Mouse (Mus musculus): ENCODE measurements around the gene Rfk. TPM values are rescaled to one million over a fixed set of nuclear protein-coding genes. Genes with fewer than 3 reads are reported as not detected.

The Rfk gene
- polyA plus RNA-seq, 1 experiment from 2014 or later: 95.0 TPM

DNA sequence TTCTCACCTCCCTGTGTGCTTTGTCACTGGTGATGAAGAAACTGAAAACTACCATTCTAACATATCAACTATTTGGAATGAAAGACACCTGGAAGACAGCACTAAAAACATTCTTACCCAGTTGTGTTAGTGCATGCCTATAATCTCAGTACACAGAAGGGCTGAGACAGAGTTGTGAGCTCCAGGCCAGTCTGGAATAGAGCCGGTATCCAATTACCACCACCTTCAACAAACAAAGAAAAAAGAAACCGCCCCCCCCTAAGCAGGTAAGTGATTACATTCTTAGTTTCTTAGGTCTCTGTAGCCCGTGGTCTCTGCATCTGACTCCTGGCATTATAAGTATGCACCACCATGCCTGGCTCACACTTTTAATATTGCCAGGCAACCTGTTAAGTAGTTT, 977 bp upstream of the Rfk start:
- H3K9me3 ChIP-seq: no peaks in the 10 kb centered on the region
- no peak overlapping the region for H3K4me3 ChIP-seq (replicated peaks)
- 0 out of 2 replicates have a peak overlapping the region, but pooled peaks have one; percentile 59 for H3K4me2 ChIP-seq
- no peak for ATAC-seq (ENCODE audit: low FRiP score)
- 7% methylated on average over 3 of the region's 3 CpGs for WGBS
- no peak overlapping the region for H3K27ac ChIP-seq
- H3K27me3 ChIP-seq: peaks cover 7% of the 10 kb centered on the region; the same call in 1 of the 2 replicates
- 0 out of 2 replicates have a peak, but pooled peaks cover 4% of the 10 kb centered on the region for H3K36me3 ChIP-seq (replicated peaks)
- H3K9ac ChIP-seq: no peak overlapping the region
- H3K4me1 ChIP-seq: peaks cover 8% of the 10 kb centered on the region

DNA sequence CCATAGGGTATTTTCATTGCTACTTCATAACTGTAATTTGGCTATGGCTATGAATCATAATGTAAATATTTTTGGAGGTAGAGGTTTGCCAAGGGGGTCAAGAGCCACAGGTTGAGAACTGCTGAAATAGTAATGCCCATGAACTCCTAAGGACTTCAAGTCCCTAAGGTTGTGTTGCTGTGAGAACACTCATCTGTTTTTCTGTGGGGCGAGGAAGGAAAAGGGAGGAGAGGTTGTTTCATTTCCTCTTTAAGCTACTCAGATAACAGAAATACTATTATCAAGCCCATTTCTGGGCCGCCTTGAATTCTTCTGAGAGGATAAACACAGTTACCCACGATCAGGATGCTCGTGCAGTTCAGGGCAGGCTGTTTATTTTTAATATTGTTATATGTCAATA, 3.0 kb downstream of the Rfk start:
- Histone ChIP-seq H3K4me2 (no peak overlapping the region), H3K9me3 (no peaks in the 10 kb centered on the region), H3K4me1 (peaks cover 8% of the 10 kb centered on the region), H3K4me3 (replicated peaks) (no peak overlapping the region), H3K27me3 (peaks cover 7% of the 10 kb centered on the region; the same call in 1 of the 2 replicates), H3K36me3 (replicated peaks) (peaks cover 32% of the 10 kb centered on the region), H3K27ac (no peak overlapping the region), H3K9ac (no peak overlapping the region)
- no peak for ATAC-seq (ENCODE audit: low FRiP score)
- WGBS: 89% methylated on average over 4 of the region's 4 CpGs

DNA sequence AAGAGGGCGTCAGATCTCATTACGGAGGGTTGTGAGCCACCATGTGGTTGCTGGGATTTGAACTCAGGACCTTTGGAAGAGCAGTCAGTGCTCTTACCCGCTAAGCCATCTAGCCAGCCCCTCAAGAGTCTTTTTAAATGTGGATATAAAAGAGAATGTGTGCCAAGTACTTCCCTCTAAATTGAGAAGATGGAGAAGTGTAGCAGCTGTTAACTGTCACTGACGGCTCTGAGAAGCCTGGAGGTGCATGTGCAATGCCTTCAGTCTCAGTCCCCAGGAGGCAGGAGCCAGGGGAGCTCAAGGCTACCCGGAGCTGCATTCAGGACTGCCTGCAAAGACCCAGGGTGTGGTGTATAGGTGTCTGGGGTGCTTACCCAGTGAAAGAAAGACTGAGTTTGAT, 4.1 kb downstream of the Rfk start:
- Histone ChIP-seq H3K36me3 (replicated peaks) (peaks cover 32% of the 10 kb centered on the region), H3K4me2 (no peak overlapping the region), H3K27me3 (0 out of 2 replicates have a peak, but pooled peaks cover 2% of the 10 kb centered on the region), H3K4me3 (replicated peaks) (no peak overlapping the region), H3K9me3 (no peaks in the 10 kb centered on the region), H3K9ac (no peak overlapping the region), H3K27ac (no peak overlapping the region), H3K4me1 (peaks cover 8% of the 10 kb centered on the region)
- ATAC-seq (ENCODE audit: low FRiP score): no peak
- WGBS: 84% methylated on average over 5 of the region's 5 CpGs

DNA sequence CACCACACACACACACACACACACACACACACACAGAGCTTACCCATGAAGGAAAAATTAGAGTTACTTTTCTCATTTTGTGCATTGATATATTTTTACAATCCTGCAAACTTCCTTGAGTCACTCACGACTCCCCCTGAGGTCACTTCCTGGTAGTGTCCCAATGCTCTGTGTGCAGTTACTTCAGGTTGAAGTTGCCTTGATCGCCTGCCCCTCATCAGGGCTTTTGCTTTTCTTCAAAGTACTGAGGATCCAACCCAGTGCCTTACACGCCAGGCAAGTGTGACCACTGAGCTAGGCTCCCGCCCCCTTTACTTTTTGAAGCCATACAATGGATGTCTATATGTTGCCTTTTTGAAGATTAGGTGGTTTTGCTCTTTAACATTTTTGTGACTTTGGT, 6.1 kb downstream of the Rfk start:
- no peaks in the 10 kb centered on the region for H3K27me3 ChIP-seq
- no peak overlapping the region for H3K4me2 ChIP-seq
- H3K9me3 ChIP-seq: no peaks in the 10 kb centered on the region
- no peak overlapping the region for H3K27ac ChIP-seq
- ATAC-seq (ENCODE audit: low FRiP score): no peak
- peaks cover 32% of the 10 kb centered on the region for H3K36me3 ChIP-seq (replicated peaks)
- H3K9ac ChIP-seq: no peak overlapping the region
- H3K4me1 ChIP-seq: peaks cover 3% of the 10 kb centered on the region; the same call in 1 of the 2 replicates
- WGBS: 87% methylated on average over 4 of the region's 4 CpGs
- no peak overlapping the region for H3K4me3 ChIP-seq (replicated peaks)

DNA sequence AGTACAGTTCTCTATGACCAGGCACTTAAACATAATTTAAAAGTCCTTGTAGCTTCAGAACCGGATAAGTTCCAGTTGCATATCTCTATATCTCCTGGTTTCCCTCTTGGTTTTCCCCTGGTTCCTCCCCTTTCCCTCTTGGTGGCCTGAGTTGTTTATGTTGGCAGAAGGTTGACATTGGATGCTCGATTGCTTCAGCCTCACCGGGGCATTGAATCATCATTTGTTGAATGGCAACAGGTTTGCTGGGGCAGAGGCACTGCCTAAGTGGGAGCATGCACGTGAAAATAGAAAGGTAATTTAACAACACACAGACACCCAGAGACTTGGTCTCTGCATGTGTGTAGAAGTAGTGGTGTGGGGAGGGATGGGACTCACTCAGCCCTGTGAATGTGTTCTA, 6.7 kb downstream of the Rfk start:
- H3K9ac ChIP-seq: no peak overlapping the region
- 88% methylated on average over 4 of the region's 4 CpGs for WGBS
- no peak for ATAC-seq (ENCODE audit: low FRiP score)
- no peak overlapping the region for H3K27ac ChIP-seq
- H3K9me3 ChIP-seq: no peaks in the 10 kb centered on the region
- no peaks in the 10 kb centered on the region for H3K4me1 ChIP-seq
- no peak overlapping the region for H3K4me3 ChIP-seq (replicated peaks)
- no peak overlapping the region for H3K4me2 ChIP-seq
- no peaks in the 10 kb centered on the region for H3K27me3 ChIP-seq
- H3K36me3 ChIP-seq (replicated peaks): peaks cover 32% of the 10 kb centered on the region

DNA sequence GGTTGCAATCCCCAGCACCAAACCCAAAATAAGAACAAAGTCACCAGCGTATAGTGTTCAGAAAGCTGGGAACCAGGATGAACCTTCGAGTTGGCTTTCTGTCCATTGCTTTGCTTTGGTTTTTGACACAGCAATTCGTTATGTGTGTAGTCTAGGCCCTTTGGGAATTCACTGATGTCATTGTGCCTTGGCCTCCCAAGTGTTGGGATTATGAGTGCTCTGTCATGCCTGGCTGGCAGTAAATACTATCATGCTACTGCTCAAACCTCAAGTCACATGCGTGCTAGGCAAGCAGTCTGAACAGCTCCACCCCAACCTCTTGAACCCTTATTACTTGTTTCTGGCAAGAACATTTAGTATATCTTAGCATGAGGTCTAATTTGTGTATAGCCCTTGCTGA, 9.3 kb downstream of the Rfk start:
- peaks cover 26% of the 10 kb centered on the region for H3K36me3 ChIP-seq (replicated peaks)
- no peak overlapping the region for H3K4me3 ChIP-seq (replicated peaks)
- ATAC-seq (ENCODE audit: low FRiP score): no peak
- no peak overlapping the region for H3K9ac ChIP-seq
- H3K27me3 ChIP-seq: no peaks in the 10 kb centered on the region
- no peak overlapping the region for H3K4me2 ChIP-seq
- H3K27ac ChIP-seq: no peak overlapping the region
- H3K4me1 ChIP-seq: no peaks in the 10 kb centered on the region
- WGBS: 88% methylated on average over 4 of the region's 4 CpGs
- H3K9me3 ChIP-seq: no peaks in the 10 kb centered on the region

DNA sequence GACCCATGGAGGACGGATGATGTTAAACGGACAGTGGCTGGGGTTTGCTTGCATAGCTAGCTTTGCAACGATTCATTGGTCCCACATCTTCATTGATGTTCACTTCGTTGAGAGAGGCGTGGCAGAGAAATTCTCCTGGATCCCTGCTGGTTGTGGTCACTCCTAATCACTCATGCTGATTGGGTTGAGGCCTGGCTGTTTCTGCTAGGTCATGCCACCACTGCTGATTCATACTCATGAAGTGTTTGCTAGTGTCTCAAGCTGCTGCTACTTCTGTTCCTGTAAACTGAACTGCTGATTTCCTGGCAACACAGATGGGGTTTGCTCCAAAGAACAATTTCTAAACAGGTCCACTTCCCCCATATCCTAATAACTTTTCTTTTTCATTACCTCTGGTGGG, 13.0 kb downstream of the Rfk start:
- 87% methylated on average over 5 of the region's 5 CpGs for WGBS
- no peaks in the 10 kb centered on the region for H3K36me3 ChIP-seq (replicated peaks)
- H3K9me3 ChIP-seq: no peaks in the 10 kb centered on the region

DNA sequence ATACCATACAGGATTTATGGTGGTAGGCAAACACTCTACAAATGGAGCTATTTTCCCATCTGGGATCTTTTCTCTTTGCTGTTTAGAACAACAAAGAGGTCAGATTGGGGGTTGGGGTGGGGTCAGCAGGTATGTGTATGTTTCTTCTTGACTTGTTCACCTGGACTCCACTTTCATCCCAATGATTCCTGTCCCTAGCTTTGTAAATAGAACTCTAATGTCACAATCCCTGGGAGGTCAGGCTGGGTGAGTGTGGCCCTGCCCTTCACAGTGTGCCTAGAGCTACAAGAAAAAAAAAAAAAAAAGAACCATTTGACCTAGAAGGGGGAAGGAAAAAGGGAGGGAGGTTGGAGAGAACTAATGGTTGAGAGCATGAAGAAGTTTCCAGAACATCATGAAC, 14.7 kb downstream of the Rfk start:
- ATAC-seq (ENCODE audit: low FRiP score): no peak
- no peaks in the 10 kb centered on the region for H3K9me3 ChIP-seq
- H3K27me3 ChIP-seq: no peaks in the 10 kb centered on the region
- no peaks in the 10 kb centered on the region for H3K4me1 ChIP-seq
- no peak overlapping the region for H3K4me2 ChIP-seq
- no peaks in the 10 kb centered on the region for H3K36me3 ChIP-seq (replicated peaks)
- H3K9ac ChIP-seq: no peak overlapping the region
- no peak overlapping the region for H3K4me3 ChIP-seq (replicated peaks)
- no peak overlapping the region for H3K27ac ChIP-seq

More for the DNA sequence above, 13.0 kb downstream of the Rfk start:
- H3K4me2 ChIP-seq: no peak overlapping the region
- no peak overlapping the region for H3K9ac ChIP-seq
- H3K4me1 ChIP-seq: no peaks in the 10 kb centered on the region
- H3K4me3 ChIP-seq (replicated peaks): no peak overlapping the region
- H3K27ac ChIP-seq: no peak overlapping the region
- no peak for ATAC-seq (ENCODE audit: low FRiP score)
- H3K27me3 ChIP-seq: no peaks in the 10 kb centered on the region

DNA sequence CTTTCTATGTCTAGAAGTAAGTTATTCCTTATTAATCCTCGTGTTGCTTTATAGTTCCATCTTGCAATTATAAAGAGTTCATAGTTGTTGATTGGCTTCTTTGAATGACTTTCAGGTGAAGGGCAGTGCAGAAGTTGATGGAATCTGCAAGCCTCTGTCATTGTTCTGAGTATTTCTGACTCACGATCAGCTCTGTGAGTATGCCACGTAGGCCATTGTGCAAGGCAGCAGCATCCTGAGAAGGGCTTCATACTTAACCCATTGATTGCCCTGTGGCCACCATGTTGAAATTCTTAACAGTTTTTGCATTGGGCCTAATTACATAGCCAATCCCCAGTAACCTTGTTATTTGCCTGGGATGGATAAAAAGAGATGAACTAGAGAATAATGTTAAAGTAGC, 15.5 kb downstream of the Rfk start:
- Histone ChIP-seq H3K9me3 (no peaks in the 10 kb centered on the region), H3K36me3 (replicated peaks) (no peaks in the 10 kb centered on the region), H3K4me1 (no peaks in the 10 kb centered on the region), H3K4me2 (no peak overlapping the region), H3K27me3 (no peaks in the 10 kb centered on the region), H3K9ac (no peak overlapping the region), H3K27ac (no peak overlapping the region), H3K4me3 (replicated peaks) (no peak overlapping the region)
- 59% methylated on average over 3 of the region's 3 CpGs for WGBS
- no peak for ATAC-seq (ENCODE audit: low FRiP score)

DNA sequence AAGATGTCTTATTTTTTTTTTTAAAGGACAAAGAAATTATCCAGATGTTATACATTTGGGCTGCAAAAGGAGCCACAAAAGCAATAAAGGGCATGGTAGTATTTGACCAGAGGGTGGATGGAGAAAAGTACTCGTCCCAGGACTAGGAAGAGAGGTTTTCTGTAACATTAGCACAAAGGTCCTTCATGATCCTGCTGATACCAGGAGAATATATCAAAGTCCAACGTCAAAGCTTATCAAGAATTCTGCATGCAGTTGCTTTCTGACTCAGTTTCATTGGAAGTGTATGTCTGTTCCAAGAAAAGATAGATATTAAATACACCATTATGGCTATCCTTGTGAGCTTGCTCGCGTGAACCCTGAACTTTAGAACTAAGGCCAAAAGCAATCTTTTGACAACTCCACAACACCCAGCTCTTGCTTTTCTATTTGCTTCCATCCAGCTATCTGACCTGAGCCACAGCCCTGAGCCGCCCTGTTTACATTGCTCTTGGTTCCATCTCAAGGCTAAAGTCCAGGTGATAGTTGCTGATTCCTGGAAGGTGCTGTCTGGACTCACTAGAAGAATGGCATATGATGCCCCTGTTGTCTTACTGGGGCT, 16.7 kb downstream of the Rfk start:
- no peak for ATAC-seq (ENCODE audit: low FRiP score)
- H3K9me3 ChIP-seq: no peaks in the 10 kb centered on the region
- no peak overlapping the region for H3K4me3 ChIP-seq (replicated peaks)
- no peak overlapping the region for H3K27ac ChIP-seq
- H3K27me3 ChIP-seq: no peaks in the 10 kb centered on the region
- no peaks in the 10 kb centered on the region for H3K36me3 ChIP-seq (replicated peaks)
- WGBS: 88% methylated on average over 5 of the region's 5 CpGs
- H3K4me2 ChIP-seq: no peak overlapping the region
- no peak overlapping the region for H3K9ac ChIP-seq
- no peaks in the 10 kb centered on the region for H3K4me1 ChIP-seq

DNA sequence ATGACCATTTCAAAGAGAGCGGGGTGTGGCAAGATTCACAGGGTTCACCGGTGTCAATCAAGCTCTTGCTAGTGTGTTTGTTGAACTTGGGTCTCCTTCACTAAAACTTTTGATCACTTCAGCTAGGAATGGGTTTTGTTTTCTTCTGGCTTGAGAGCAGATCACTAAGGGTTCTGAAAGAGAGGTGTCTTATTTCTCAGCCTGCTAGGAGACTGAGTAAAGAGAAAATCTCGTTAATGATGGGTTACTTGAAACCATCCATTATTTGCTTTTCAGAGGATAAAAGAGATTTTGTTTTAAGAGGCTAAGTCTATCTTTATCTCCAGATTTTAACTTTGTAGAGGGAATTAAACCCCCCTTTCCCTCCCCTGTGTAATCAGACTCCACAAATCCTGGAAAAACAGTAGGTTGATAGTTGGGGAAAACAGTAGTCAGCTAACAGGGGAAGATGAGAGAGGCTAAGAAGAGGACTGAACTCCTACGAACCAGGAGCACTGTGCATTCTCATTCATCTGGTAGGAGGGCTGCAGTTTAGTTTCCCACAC, 19.1 kb downstream of the Rfk start:
- H3K4me3 ChIP-seq (replicated peaks): no peak overlapping the region
- 37% methylated on average over 4 of the region's 4 CpGs for WGBS
- no peak overlapping the region for H3K9ac ChIP-seq
- H3K9me3 ChIP-seq: no peaks in the 10 kb centered on the region
- H3K36me3 ChIP-seq (replicated peaks): no peaks in the 10 kb centered on the region
- no peaks in the 10 kb centered on the region for H3K4me1 ChIP-seq
- no peaks in the 10 kb centered on the region for H3K27me3 ChIP-seq
- no peak for ATAC-seq (ENCODE audit: low FRiP score)
- H3K27ac ChIP-seq: no peak overlapping the region
- H3K4me2 ChIP-seq: no peak overlapping the region

DNA sequence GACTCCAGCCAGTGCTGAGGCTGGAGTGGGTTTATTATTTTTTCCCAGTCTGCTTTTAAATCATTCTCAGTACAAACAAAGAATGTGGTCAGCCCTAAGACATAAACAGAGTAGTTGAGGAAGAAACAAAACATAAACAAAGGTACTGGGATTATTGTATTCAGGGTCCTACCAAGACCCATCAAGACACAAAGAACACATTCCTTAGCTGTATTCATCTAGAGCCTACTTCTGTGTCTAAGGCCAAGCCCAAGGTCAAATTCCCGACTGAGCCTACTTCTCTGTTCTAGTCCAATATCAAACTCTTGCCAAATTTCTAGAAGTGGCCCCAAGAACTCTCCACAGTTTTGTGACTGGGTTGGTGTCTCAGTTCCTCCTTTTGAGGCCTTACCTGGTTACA, 24.0 kb downstream of the Rfk start:
- H3K9ac ChIP-seq: no peak overlapping the region
- no peak for ATAC-seq (ENCODE audit: low FRiP score)
- H3K4me3 ChIP-seq (replicated peaks): no peak overlapping the region
- H3K27me3 ChIP-seq: no peaks in the 10 kb centered on the region
- no peaks in the 10 kb centered on the region for H3K9me3 ChIP-seq
- no peak overlapping the region for H3K27ac ChIP-seq
- 47% methylated on average over 1 of the region's 1 CpGs for WGBS
- H3K4me2 ChIP-seq: no peak overlapping the region
- H3K36me3 ChIP-seq (replicated peaks): no peaks in the 10 kb centered on the region
- H3K4me1 ChIP-seq: no peaks in the 10 kb centered on the region

DNA sequence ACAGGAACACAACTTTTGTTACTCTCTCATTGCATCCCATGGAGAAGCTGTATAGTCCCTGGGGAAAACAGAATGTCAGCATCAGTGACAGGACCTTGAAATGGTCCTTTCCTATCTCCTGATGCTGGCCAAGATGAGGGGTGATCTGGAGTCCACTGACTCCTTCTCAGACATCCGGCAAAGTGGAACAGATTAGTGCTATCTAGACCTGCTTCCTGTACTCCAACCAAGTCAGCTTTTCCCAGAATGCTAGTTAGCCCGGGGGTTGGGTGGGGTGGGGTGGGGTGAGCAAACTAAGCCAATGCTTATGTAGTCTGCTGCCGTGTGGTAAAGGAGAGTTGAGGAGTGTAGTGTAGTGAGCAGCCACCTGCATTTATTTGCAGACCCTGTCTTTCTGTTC, 29.5 kb downstream of the Rfk start:
- WGBS: 82% methylated on average over 3 of the region's 3 CpGs
- H3K4me1 ChIP-seq: no peaks in the 10 kb centered on the region
- no peaks in the 10 kb centered on the region for H3K36me3 ChIP-seq (replicated peaks)
- no peaks in the 10 kb centered on the region for H3K9me3 ChIP-seq
- H3K4me3 ChIP-seq (replicated peaks): no peak overlapping the region
- no peak overlapping the region for H3K4me2 ChIP-seq
- ATAC-seq (ENCODE audit: low FRiP score): no peak
- H3K27me3 ChIP-seq: no peaks in the 10 kb centered on the region
- H3K9ac ChIP-seq: no peak overlapping the region
- H3K27ac ChIP-seq: no peak overlapping the region
